Mouse (Mus musculus): Measurements from ENCODE around the gene Adam12. TPM values are rescaled to one million over a fixed set of nuclear protein-coding genes. Genes with fewer than 3 reads are reported as not detected.

The Adam12 gene
- polyA plus RNA-seq, 1 experiment: 2.1 TPM

- Histone ChIP-seq H3K4me3 (ENCODE audit: insufficient read depth, low read length) (no peak overlapping the region), H3K27ac (ENCODE audit: insufficient read depth, low read length) (no peak overlapping the region), H3K4me1 (ENCODE audit: control insufficient read depth, insufficient read depth, low read length) (no peaks in the 10 kb centered on the region)
- TF ChIP-seq POLR2A (IDR thresholded peaks at IDR 0.05; ENCODE audit: extremely low read depth, insufficient read depth, low read length) (no peak), CTCF (IDR thresholded peaks at IDR 0.05; ENCODE audit: extremely low read depth, insufficient read depth, low read length) (no peak)
Measured at GRCm38 (mm10) chr7:134227101-134227500, 4.8 kb downstream of the Adam12 start.

DNA sequence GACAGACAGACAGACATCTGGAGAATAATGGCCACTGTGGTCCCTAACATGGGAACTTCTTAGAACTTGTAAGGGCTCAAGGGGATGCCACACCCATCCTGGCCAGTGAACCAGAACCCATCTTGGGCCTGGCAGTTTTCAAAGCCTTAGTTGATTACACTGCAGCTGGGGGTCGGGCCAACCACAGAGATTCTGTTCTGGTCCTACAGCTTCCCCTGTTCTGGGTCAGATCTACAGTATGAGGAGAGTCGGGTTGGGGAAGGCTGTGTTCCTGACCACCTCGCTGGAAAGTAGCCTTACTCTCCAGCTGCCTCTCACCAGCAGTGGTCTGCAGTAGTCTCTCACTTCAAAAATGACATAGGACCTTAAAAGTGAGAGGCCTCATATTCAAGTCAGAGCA lies 5.7 kb downstream of the Adam12 start:
- TF ChIP-seq CTCF (IDR thresholded peaks at IDR 0.05; ENCODE audit: extremely low read depth, insufficient read depth, low read length): no peak
- H3K4me1 ChIP-seq (ENCODE audit: control insufficient read depth, insufficient read depth, low read length): no peaks in the 10 kb centered on the region
- no peak overlapping the region for H3K4me3 ChIP-seq (ENCODE audit: insufficient read depth, low read length)
- H3K27ac ChIP-seq (ENCODE audit: insufficient read depth, low read length): no peak overlapping the region

- no peak overlapping the region for H3K27ac ChIP-seq (ENCODE audit: insufficient read depth, low read length)
- no peaks in the 10 kb centered on the region for H3K4me1 ChIP-seq (ENCODE audit: control insufficient read depth, insufficient read depth, low read length)
- TF ChIP-seq CTCF (IDR thresholded peaks at IDR 0.05; ENCODE audit: extremely low read depth, insufficient read depth, low read length): no peak
- TF ChIP-seq POLR2A (IDR thresholded peaks at IDR 0.05; ENCODE audit: extremely low read depth, insufficient read depth, low read length): no peak
- peak overlapping the region; percentile 49 for H3K4me3 ChIP-seq (ENCODE audit: insufficient read depth, low read length)
Measured at GRCm38 (mm10) chr7:134224741-134225612, 7.0 kb downstream of the Adam12 start.

DNA sequence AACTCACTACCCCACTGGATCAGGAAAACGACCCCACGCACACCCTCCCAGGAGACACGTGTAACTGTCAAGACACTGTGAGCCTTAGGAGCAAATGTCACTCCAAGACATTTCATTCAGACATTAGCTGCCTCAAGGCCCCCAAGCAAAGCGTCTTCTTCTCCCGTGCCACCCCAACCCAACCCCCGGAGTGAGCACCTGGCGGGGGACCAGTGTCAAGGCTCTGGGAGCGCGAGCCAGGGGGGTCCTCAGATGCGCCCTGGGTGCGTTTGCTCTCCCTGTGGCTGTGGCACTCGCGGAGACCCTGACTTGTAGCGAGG lies 7.6 kb downstream of the Adam12 start:
- no peak overlapping the region for H3K27ac ChIP-seq (ENCODE audit: insufficient read depth, low read length)
- no peak for TF ChIP-seq POLR2A (IDR thresholded peaks at IDR 0.05; ENCODE audit: extremely low read depth, insufficient read depth, low read length)
- no peak for TF ChIP-seq CTCF (IDR thresholded peaks at IDR 0.05; ENCODE audit: extremely low read depth, insufficient read depth, low read length)
- H3K4me3 ChIP-seq (ENCODE audit: insufficient read depth, low read length): peak overlapping the region; percentile 49
- H3K4me1 ChIP-seq (ENCODE audit: control insufficient read depth, insufficient read depth, low read length): no peaks in the 10 kb centered on the region

- Histone ChIP-seq H3K27ac (ENCODE audit: insufficient read depth, low read length) (no peak overlapping the region), H3K4me1 (ENCODE audit: control insufficient read depth, insufficient read depth, low read length) (no peaks in the 10 kb centered on the region; the same call in 1 of the 2 replicates), H3K4me3 (ENCODE audit: insufficient read depth, low read length) (peak overlapping the region; percentile 49; the same call in 1 of the 2 replicates)
- TF ChIP-seq CTCF (IDR thresholded peaks at IDR 0.05; ENCODE audit: extremely low read depth, insufficient read depth, low read length): peak; percentile 69
- no peak for TF ChIP-seq POLR2A (IDR thresholded peaks at IDR 0.05; ENCODE audit: extremely low read depth, insufficient read depth, low read length)
Measured at GRCm38 (mm10) chr7:134223444-134224161, 8.3 kb downstream of the Adam12 start.

DNA sequence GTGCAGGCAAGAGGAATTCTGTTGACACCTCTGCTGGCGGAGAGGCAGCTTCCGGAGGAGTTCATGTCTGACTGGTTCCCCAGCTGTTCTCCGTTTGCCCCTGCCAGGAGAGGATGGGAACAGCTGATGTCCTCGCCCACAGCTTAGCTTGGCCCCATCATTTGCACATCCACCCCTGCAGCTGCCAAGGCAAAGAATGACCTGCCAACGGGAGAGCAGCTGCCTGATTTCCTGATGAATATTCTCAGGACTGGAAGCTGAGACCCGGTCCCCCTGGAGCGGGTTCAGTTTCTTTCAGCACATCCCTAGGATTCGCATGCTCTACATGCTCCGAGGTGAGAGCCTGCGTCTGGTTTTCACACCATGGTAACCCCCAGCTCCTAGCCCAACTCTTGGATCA lies 24.0 kb downstream of the Adam12 start:
- H3K27ac ChIP-seq (ENCODE audit: insufficient read depth, low read length): no peak overlapping the region
- TF ChIP-seq POLR2A (IDR thresholded peaks at IDR 0.05; ENCODE audit: extremely low read depth, insufficient read depth, low read length) (no peak), CTCF (IDR thresholded peaks at IDR 0.05; ENCODE audit: extremely low read depth, insufficient read depth, low read length) (no peak)
- H3K4me3 ChIP-seq (ENCODE audit: insufficient read depth, low read length): no peak overlapping the region
- H3K4me1 ChIP-seq (ENCODE audit: control insufficient read depth, insufficient read depth, low read length): no peaks in the 10 kb centered on the region

DNA sequence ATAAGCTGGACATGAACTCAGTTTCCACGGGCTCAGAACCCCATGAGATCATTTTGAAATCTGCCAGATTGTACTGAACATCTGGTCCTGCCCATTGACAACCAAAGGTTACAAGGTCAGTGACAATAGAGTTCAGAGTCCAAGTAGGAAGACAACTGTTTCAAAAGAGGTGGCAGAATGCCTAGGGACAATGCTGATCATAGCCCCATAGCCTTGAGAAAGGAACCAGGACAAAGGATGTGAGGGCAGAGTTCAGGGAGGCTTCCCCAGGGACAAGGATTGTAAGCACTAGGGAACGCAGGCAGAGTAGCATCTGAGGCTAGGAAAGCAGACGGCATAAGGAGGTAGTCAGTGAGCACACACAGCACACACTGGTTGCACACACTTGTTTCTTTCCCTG lies 38.9 kb downstream of the Adam12 start:
- TF ChIP-seq POLR2A (IDR thresholded peaks at IDR 0.05; ENCODE audit: extremely low read depth, insufficient read depth, low read length) (no peak), CTCF (IDR thresholded peaks at IDR 0.05; ENCODE audit: extremely low read depth, insufficient read depth, low read length) (no peak)
- H3K4me1 ChIP-seq (ENCODE audit: control insufficient read depth, insufficient read depth, low read length): no peaks in the 10 kb centered on the region; the same call in 1 of the 2 replicates

GRCm38 (mm10) chr7:134190101-134190500 lies 41.8 kb downstream of the Adam12 start:
- no peak overlapping the region for H3K27ac ChIP-seq (ENCODE audit: insufficient read depth, low read length)
- TF ChIP-seq CTCF (IDR thresholded peaks at IDR 0.05; ENCODE audit: extremely low read depth, insufficient read depth, low read length) (no peak), POLR2A (IDR thresholded peaks at IDR 0.05; ENCODE audit: extremely low read depth, insufficient read depth, low read length) (no peak)
- H3K4me3 ChIP-seq (ENCODE audit: insufficient read depth, low read length): no peak overlapping the region
- no peaks in the 10 kb centered on the region; the same call in 1 of the 2 replicates for H3K4me1 ChIP-seq (ENCODE audit: control insufficient read depth, insufficient read depth, low read length)

More for the DNA sequence above, 38.9 kb downstream of the Adam12 start:
- no peak overlapping the region for H3K4me3 ChIP-seq (ENCODE audit: insufficient read depth, low read length)
- no peak overlapping the region for H3K27ac ChIP-seq (ENCODE audit: insufficient read depth, low read length)

DNA sequence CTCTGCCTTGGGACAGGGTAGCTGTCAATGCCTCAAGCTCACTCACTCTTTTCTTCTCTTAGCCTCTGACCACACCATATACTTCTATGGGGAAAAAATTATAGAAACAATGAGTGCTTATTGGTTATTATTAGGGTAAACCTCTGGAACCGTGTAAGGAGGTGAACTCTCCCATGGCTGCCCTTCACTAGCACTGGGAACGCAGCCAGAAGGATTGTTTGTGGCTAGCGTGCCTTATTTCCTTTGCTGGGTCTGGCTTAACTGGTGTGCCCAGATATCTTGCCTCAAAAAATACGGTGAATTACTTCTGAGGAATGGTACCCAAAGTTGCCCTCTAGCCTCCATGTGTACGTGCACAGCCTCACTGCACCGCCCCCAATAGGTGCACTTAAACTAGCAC lies 43.4 kb downstream of the Adam12 start:
- Histone ChIP-seq H3K27ac (ENCODE audit: insufficient read depth, low read length) (no peak overlapping the region), H3K4me3 (ENCODE audit: insufficient read depth, low read length) (no peak overlapping the region), H3K4me1 (ENCODE audit: control insufficient read depth, insufficient read depth, low read length) (no peaks in the 10 kb centered on the region; the same call in 1 of the 2 replicates)
- no peak for TF ChIP-seq CTCF (IDR thresholded peaks at IDR 0.05; ENCODE audit: extremely low read depth, insufficient read depth, low read length)
- no peak for TF ChIP-seq POLR2A (IDR thresholded peaks at IDR 0.05; ENCODE audit: extremely low read depth, insufficient read depth, low read length)

GRCm38 (mm10) chr7:134187946-134188345 lies 44.0 kb downstream of the Adam12 start:
- no peaks in the 10 kb centered on the region; the same call in 1 of the 2 replicates for H3K4me1 ChIP-seq (ENCODE audit: control insufficient read depth, insufficient read depth, low read length)
- H3K4me3 ChIP-seq (ENCODE audit: insufficient read depth, low read length): no peak overlapping the region
- TF ChIP-seq CTCF (IDR thresholded peaks at IDR 0.05; ENCODE audit: extremely low read depth, insufficient read depth, low read length) (no peak), POLR2A (IDR thresholded peaks at IDR 0.05; ENCODE audit: extremely low read depth, insufficient read depth, low read length) (no peak)
- H3K27ac ChIP-seq (ENCODE audit: insufficient read depth, low read length): no peak overlapping the region

Measured in cortical plate, adult 2 months (tissue).